Mouse (Mus musculus) brain, embryonic 18.5 days (tissue): Measurements from ENCODE around the gene Kcna2.
A peak's percentile ranks its signal among the peaks of the same experiment; 100 is the strongest.

ENCODE experiments used
- DNase-seq: peaks from one replicate; pipeline ENCODE4 v3.0.0-alpha.2; 2012; ENCODE audit warnings: low read depth, low spot score

The Kcna2 gene

DNA sequence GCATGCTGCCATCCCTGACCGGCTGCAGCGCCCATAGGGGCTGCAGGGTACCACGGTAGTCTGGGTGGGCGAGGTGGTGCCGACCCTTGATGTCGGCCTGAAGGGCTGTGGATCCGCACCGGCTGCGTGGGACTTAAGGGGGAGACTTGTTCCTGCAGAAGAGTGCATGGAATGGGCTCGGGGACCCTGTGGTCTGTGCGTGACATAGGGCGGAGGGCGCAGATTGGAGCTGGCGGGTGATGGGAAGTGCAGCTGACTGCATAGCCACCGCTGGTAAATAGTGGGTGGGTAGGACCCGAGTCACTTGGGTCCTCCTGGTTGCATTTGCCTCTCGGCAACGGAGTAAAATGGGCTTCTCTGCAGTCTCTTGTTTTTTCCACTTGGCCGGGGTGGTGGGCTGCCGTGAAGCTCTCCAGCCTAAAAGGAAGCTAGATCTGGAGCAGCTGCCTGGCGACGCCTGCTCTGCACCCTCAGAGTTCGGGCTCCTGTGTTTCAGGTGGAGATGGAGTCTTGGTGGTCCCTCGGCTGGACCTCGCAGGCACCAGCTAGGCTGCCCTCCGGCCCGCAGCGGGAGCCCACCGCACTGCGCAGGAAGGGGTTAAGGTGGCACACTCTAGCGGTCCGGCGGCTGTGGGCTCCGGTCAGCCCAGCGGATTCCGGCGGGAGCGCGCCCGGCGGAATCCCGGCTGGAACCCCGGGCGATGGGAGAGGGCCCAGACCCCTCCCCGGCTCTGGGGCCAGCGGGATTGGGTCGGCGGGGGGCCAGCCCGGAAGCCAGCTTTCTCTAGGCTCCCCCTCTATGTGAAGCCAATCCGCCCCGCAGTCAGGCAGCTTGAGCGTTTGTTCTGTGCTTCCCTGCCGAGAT, 1.1 kb downstream of the Kcna2 start:
- no peak for DNase-seq

DNA sequence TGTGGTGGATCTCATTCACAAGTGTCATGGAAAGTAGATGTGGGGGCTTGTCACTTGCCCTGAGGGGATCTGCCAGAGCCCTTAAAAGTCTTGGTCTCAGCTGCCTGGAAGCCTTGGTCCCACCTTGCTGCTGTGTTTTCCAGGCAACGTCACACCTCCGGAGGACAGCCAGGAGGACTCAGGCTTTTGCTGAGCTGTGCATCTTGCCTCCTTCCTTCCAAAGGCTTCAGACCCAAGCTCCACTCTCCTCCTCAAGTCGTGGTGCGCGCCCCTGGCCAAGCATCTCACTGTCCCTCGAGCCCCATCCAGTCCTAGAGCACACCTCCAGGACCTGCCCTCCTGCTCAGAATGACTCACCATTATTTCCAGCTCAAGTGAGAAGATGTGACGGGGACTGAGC, 2.1 kb downstream of the Kcna2 start:
- DNase-seq = no peak

DNA sequence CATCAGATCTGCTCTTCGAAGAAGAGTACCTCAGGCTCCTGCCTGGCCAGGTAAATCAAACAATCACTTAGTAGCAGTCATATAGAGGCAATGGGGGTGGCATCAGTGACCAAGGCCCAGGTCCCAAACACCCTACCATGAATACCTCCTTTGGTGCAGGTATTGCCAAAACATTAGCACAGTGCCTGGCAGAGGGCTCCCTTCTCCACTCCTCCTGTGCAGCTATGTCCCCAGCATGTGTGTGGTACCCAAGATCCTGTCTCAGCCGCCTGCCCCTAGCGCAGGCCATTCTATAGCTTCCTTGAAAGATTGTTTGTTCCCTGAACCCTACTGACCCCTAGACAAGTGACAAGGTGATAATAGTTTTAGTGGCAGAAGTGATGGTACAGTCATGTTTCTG, 2.5 kb downstream of the Kcna2 start:
- no peak for DNase-seq

DNA sequence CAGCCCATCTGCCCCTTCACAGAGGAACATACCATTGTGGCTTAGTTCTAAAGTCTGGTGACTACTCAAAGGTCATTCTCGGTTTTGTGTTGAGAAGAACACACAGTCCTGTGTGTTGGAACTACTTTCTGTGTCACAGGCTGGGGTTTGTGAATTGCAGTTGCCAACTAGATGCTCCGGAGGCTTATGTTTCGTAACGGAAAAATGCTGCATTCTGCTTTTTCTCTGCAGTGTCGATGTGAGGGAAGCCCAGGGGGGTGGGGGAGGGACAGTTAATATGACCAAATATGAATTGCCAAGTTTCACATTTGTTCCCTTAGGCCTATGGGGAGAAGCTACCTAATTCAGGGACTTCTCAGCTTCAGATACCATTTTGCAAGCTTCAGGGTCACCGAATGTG, 5.0 kb downstream of the Kcna2 start:
- DNase-seq = no peak

DNA sequence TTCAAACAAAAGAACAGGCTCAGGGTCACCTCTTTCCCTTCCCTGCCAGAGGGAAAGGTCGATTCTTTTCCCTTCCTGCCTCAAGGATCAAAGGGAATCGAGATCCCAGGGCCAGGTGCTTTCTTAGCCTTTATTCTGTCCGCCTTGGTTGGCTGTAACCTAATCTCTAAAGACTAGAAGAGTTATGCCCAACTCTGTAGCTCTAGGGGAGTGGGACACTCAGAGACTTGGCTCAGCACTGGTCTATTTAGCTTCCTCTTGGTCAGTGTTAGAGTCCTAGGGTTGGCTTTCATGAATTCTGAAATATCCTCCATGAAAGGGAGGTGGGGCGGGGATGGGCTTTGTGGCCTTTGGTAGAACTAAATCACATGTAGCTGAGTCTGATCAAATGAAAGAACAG, 11.6 kb downstream of the Kcna2 start:
- no peak for DNase-seq

DNA sequence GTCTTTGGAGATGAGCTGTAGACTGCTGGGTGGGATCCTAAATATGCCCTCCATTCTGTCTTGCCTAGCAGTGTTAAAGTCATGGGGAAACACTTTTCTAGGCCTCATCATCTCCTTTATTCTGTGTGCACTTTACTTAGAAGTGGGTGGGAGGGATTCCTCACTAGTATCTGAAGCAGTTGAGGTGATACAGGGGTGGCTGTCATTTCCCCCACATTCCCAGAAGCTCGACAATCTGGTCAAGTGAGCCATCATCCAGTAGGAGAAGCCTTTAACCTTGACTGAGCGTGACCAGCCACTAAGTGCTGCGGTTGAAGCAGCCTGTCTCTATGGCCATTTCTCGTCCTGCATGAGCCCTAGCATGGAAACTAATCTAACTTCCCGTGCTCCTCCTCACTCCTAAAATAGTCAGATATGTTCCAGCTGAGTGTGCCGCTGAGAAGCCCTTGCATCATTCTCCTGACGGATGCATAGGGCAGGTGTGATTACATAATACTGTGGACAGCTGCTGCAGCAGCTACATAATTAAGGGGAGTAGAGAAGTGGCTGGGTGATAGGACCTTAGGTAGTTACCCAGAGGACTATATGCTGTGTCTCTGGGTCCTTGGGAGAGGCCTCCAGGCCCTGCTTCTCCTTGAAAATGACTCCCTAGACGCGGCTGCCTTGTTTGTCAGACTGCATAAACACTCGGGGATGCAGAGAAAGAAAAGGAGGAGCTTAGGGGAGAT, 12.2 kb downstream of the Kcna2 start:
- DNase-seq = no peak

DNA sequence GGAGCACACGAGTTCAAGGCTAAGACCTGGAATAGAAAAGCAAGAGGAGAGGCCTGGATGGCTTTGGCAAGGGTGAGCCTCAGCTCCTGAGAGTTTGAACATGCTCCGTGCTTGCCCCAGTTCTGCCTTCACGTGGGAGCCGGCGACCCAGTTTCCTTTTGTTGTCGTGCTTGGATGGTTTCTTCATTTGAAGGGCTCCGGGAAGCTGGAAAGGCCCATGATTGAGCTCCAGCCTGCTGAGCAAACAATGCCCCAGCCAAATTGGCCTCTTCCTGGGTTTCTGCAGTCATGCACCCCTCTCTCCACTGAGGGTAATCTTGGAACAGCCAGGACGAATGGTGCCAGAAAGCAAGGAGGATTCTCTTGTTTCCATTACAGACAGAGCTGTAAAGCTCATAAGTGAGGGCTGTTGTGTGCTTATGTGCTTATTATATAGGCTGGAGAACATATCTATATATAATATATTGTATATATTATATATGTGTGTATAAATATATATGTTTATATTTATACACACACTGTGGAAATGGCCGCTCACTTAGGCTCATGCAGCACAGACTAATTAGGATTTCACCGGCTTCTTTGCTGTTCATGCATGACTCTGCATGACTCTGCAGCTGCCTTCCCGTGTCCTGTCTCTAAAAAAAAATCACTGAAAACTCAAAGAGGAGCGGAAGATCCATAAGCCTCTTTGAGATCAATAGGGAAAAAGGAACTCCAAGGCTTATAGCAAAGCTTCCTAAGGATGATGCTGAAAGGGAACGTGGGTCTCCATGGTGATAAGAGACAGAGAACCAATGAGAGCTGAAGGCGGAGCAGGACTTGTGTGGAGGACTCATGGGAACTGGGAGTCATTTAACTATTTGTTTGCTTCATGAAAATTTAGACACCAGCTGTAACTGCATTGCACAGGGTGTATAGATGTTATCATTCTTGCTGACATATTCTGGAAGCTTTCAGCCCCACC, 13.1 kb downstream of the Kcna2 start:
- DNase-seq = peak; percentile 78

DNA sequence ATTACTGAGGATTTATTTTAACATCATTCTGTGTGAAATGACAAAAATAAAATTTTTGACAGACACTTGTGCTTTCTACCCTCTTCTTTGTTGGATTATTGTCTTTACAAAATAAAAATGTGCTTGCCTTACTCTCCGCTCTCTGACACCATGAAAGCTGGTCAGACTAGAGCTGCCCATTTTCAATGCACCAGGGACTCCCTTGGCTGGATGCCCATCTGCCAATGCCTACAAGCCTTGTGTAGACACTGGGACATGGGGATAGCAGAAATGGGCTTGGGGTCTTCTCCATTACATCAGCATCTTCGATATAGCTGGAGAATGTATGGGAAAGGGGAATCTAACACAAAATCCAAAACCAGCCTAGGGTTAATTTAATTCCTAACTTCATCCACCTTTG, 14.0 kb downstream of the Kcna2 start:
- no peak for DNase-seq

DNA sequence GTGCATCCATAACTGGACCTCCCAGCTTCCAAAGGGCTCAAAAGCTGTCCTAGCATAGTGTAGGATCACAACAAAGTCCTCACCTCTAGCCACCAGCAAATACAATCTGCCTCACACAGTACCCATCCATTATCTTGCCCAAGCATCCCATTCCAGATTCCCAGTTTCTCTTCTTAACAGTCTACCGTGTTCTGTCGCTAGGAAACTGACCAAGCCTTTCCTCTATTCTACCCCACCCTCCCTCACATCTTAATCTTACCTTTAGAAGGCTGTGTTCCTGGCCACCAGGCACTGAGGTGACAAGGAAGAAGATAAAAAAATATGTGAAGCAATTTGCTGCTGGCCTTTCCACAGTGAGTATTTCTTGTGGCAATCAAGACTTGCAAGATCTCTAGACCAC, 14.8 kb downstream of the Kcna2 start:
- no peak for DNase-seq

DNA sequence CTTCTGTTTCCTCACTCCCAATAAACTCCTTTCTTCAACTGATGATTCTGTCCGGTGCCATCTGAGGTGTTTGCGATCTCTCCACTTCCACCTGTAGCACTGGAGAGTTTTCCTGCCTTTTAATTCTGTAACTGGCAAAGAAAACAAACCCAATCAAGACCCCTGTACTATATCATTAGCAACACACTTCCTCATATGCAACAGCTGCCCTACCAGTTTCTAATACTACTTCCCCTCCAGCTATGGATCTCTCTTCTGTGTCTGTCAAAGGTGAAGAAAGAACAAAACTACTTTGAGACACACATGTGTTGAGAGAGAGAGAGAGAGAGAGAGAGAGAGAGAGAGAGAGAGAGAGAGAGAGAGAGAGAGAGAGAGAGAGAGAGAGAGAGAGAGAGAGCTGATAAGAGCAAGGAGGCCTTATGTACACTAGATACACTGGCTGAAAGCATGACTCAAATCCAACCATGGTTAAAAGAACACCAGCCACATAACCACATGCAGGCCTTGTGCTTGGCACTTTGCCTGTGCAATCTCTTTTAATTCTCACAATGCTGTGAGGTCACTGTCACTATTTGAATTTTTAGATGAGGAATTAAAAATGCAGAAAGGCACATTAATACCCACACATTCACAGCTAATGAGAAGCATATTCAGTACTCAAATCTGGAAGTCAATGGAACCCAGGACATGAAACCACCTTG, 19.1 kb downstream of the Kcna2 start:
- no peak for DNase-seq

DNA sequence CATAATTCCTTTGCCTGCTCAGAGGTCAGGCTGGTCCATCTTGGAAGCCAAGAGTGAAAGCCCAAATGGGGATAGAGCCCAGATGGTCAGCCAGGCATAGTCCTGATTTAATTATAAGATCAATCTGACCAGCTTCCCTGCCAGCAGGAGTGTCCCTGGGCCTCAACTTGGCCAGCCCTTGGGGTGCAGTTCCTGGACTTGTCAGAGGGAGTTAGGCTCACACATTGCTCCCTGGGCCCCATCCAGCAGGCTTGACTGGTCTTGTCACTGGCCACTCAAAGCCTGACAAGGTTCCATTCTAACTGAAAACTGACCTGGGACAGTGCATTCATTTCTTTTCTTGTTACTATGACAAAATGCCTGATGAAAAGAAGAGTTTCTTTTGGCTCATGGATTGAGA, 21.4 kb downstream of the Kcna2 start:
- no peak for DNase-seq

DNA sequence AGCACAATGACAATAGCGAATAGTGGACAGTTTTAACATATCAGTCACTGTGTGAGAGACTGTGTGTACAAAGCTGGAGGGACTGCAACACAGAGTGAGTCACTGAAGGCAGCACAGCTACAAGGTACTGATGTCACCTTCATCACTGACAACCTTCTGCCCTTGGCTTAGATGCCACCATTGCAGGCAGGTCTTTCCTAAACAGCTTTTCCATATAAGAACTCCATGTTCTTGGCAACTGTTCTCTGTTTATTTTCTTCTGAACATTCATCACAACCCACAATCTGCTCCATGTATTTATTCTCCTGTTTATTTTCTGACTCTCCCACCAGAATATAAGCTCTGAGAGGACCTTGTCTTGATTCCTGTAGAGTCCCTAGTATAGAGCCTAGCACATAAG, 26.7 kb downstream of the Kcna2 start:
- DNase-seq = no peak

DNA sequence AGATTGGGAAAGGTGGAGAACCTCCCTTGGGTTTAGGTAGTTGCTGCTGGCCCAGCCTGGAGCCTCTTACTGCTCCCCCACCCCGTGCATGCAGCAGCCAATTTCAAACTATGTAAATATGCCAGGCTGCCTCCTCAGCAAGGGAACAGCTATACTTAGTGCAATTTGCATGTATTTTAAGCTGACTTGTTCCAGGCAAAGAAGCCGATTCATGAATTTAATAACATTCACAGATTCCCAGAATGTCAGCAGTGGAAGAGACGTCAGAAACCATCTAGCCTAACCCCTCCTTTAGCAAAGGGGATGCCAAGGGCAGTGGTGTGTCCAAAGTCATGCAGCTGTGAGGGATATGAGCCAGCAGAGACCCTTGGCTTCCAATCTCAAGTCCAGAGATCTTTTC, 27.5 kb downstream of the Kcna2 start:
- no peak for DNase-seq

DNA sequence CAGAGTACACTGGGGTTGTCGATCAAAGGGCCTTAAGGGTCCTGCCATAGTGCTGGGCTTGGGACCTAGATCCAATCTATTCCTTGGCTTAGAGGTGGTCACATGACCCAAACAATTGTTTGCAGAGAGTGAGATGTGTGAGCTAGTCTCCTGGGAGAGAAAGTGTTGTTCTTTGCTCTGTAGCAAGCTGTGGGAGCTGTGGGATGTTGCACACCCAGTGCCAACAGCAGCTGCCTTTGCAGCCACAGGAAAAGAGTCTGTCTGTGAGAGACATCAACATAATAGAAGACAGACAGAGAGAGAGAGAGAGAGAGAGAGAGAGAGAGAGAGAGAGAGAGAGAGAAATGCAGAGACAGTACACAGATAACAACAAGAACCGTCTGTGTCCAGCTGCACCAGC, 28.3 kb downstream of the Kcna2 start:
- DNase-seq = no peak

DNA sequence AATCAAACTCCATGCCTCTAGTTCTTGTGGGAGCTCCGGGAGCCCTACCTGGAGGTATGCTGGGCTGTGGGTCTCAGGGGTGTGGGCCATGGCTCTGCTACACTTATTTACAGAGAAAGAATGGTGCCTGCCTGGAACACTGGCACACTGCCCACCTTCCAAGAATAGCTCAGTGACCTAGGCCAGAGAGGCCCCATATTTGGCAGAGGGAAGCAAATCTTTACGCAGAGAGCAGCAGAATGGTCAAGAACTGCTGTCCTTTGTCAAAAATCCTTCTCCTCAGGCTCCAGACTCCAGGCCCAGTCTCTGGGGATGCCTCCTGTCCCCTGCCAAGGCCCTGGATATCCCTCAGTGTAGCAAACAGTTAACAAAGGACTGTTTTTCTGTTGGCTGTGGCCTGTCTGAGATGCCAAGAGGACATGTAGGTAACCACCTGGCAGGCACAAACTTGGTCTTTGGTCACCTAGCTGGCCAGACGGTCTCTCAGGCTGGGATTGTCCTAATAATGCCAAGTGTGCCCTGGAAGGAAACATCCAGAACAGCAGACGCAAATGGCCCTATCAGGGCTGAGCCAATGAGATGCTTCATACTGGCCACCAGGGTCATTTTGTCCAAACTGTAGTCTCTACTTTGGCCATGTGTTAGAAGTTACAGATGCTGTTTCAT, 29.8 kb downstream of the Kcna2 start:
- DNase-seq = no peak

DNA sequence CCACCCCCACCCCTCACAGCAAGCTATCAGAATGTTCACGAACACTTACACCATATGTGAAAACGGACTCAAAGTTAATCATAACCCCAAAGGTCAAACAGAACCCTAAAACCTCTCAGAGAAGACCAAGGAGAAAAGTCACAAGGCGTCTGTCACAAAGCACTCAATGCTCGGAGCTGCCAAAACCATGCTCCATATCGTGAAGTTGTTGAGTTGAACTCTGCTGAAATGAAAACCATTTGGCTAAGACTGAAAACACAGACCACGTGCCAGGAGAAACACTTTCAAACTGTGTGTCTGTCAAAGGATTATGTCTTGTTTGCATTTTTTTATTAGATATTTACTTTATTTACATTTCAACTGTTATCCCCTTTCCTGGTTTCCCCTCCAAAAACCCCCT, 30.9 kb downstream of the Kcna2 start:
- no peak for DNase-seq

DNA sequence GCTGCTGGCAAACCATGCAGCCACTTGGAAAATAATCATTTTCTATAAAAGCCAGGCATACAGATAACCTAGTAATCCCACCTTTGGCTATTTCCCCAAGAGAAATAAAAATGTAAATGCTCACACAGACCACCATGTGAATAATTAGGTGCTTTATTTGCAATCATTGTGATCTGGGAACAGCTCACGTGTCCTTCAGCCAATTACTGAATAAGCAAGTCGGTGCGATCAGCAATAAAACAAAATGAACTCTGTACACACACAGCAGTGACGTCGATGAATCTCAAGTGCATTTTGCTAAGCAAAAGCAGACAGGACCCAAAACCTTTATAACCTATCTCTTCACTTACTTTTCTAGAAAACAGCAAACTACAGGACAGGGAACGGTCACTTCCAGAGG, 31.7 kb downstream of the Kcna2 start:
- no peak for DNase-seq

DNA sequence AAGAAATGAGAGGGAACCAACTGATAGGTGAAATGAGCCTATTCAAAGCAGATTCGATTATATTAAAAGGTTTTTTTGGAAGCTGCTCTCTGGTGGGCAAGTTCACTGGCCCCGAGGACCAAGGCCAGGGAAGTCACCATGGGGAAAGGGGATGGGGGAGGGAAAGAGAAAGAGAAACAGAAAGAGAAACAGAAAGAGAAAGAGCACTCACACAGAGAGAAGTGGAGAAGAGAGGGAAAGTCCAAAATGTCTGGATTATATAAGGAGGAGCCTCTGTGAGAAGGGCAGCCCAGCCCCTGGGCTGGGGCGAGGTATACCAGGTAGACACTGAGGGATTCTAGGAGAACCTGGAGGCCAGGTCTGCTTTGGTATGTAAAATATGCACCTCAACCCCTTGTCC, 33.5 kb downstream of the Kcna2 start:
- no peak for DNase-seq

DNA sequence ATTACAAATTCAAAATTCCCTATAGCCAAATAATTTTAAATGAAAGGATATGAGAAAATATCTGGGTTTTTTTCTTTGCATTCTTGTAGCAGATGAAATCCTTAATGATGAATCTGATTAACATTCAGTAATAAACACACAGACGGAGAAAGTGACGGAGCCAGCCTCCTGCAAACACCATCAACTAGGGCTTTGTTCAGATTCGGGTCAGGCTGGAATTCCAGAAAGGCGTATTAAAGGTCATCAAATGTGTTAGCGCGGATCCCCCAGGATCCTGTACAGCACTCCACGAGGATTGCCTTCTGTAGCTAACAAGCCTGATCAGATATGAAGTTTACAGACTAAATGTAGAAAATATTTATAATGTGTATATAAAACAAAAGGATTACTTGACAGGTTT, 46.2 kb downstream of the Kcna2 start:
- no peak for DNase-seq

DNA sequence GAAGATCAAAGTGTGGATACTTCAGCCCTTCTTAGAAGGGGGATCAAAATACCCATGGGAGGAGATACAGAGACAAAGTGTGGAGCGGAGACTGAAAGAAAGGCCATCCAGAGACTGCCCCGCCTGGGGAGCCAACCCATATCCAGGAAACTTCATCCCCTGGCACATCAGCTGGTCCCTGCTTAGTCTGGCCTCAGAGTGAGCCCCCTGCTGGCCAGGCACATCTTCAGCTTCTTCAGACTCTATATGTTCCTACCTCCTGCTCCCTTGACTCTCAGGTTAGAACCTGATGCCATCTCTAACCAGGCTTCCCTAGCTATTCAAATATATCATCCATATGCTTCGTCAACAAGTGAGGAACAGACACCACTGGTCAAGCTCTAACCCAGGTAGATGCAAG, 48.1 kb downstream of the Kcna2 start:
- no peak for DNase-seq

DNA sequence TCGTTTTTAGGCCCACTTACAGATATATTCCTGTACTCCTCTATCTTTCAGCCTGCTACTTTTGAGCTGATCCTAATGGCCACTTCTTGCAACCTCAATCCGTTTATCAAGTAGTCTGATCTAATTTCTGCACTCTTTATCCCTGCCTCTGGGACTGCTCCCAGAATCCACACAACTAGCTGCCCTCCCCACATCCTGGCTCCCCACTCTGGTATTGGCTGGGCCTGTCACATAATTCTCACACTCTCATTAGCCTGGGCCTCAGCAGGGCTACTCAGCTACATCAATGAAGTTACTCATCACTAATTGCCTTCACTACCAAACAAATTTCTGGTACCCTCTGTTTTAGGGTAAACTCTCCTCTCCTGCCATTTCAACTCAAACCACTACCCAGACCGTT, 49.5 kb downstream of the Kcna2 start:
- no peak for DNase-seq
